Mouse (Mus musculus): ENCODE measurements at regions not wholly inside any gene's neighbourhood (a gene's known extent, or its start where the extent isn't known, plus 50 kb on each side); places are given as distances from the start of the nearest gene placed in this dataset.

- TF ChIP-seq POLR2A (IDR thresholded peaks at IDR 0.05; ENCODE audit: borderline replicate concordance, control insufficient read depth, low read depth, low read length) (no peak), CTCF (IDR thresholded peaks at IDR 0.05; ENCODE audit: control insufficient read depth, insufficient read depth, low read length) (no peak)
Observed at GRCm38 (mm10) chr8:115589721-115590120, 117.9 kb downstream of the Maf start.
